Mouse (Mus musculus) frontal cortex, adult 2 months (tissue): Measurements from ENCODE around the gene Tesk1. TPM values are rescaled to one million over a fixed set of nuclear protein-coding genes. Genes with fewer than 3 reads are reported as not detected.

Experiments
- DNase-seq, 2 experiments: peaks; one replicate each; pipeline ENCODE4 v3.0.0; 2022; ENCODE audit warnings: low spot score in 1 of 2; ENCODE audit errors: extremely low spot score in 1 of 2
- polyA plus RNA-seq: library from polyadenylated mRNA; depleted of rRNA; stranded (reverse); fragments of >200 nt; gene quantifications from 2 replicates; pipeline ENCODE4 v1.2.3, GENCODE M21; 2012

The Tesk1 gene
- polyA plus RNA-seq, 1 experiment: 70.5 TPM

GRCm38 (mm10) chr4:43418973-43419656 is 22.6 kb upstream of the Tesk1 start:
- DNase-seq: no peak

- no peak for DNase-seq
These were observed 21.9 kb upstream of the Tesk1 start for GRCm38 (mm10) chr4:43419801-43420281.

- DNase-seq: peak in 1 of 2 experiments; percentile 91
These were observed 21.4 kb upstream of the Tesk1 start for GRCm38 (mm10) chr4:43420305-43420704.

- no peak for DNase-seq
These were observed 20.0 kb upstream of the Tesk1 start for GRCm38 (mm10) chr4:43421632-43422240.

- DNase-seq: no peak
These were observed 18.3 kb upstream of the Tesk1 start for GRCm38 (mm10) chr4:43423267-43423934.

GRCm38 (mm10) chr4:43424072-43424471 is 17.7 kb upstream of the Tesk1 start:
- no peak for DNase-seq

- no peak for DNase-seq
These were observed 16.5 kb upstream of the Tesk1 start for GRCm38 (mm10) chr4:43425197-43425596.

GRCm38 (mm10) chr4:43425648-43426380 is 15.9 kb upstream of the Tesk1 start:
- no peak for DNase-seq

- no peak for DNase-seq
These were observed 15.3 kb upstream of the Tesk1 start for GRCm38 (mm10) chr4:43426487-43426886.

GRCm38 (mm10) chr4:43427501-43428179 is 14.1 kb upstream of the Tesk1 start:
- no peak for DNase-seq

- no peak for DNase-seq
These were observed 13.4 kb upstream of the Tesk1 start for GRCm38 (mm10) chr4:43428180-43428861.

GRCm38 (mm10) chr4:43428946-43429345 is 12.8 kb upstream of the Tesk1 start, which contains the start of gene Fam166b:
Gene Fam166b (minus strand): TSS chr4:43429134.
- DNase-seq: no peak

GRCm38 (mm10) chr4:43431690-43432089 is 10.0 kb upstream of the Tesk1 start:
- peak; percentile 72 to 93 for DNase-seq

- no peak for DNase-seq
These were observed 8.9 kb upstream of the Tesk1 start for GRCm38 (mm10) chr4:43432832-43433231.

- DNase-seq: peak; percentile 98 to 100
These were observed 305 bp downstream of the Tesk1 start for GRCm38 (mm10) chr4:43442044-43442443.

- peak in 1 of 2 experiments; percentile 73 for DNase-seq
These were observed 970 bp downstream of the Tesk1 start for GRCm38 (mm10) chr4:43442456-43443361.

- no peak for DNase-seq
These were observed 1.8 kb downstream of the Tesk1 start for GRCm38 (mm10) chr4:43443511-43443910.

- no peak for DNase-seq
These were observed 5.5 kb downstream of the Tesk1 start for GRCm38 (mm10) chr4:43447251-43447650.

- DNase-seq: no peak
These were observed 6.8 kb downstream of the Tesk1 start for GRCm38 (mm10) chr4:43448554-43448953.
